Mouse (Mus musculus): ENCODE measurements around the gene Ccr7. TPM values are rescaled to one million over a fixed set of nuclear protein-coding genes. Genes with fewer than 3 reads are reported as not detected.

Gene Ccr7
- polyA plus RNA-seq, 1 experiment: not detected

DNA sequence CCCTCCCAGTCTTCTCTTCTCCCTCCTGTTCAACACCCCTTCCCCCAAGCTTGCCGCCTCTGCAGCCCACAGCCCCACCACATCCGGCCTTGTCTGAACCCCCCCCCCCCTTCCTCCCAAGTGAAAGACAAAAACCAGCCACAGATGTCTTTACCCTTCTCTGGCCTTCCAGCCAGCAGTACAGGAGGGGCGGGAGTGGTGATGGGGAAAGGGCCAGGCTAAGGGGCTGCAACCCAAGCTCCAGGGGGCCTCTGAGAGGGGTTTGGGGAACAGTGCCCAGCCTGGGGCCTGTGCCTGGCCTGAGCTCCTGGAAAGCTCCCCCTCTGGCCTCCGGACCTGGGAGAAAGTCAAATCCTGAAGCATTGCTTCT is 7.0 kb downstream of the Ccr7 start:
- no peak overlapping the region for H3K27ac ChIP-seq (replicated peaks; ENCODE audit: low read depth, low read length)
- H3K4me1 ChIP-seq (ENCODE audit: control insufficient read depth, insufficient read depth, insufficient read length, low read length): no peaks in the 10 kb centered on the region
- H3K4me3 ChIP-seq (ENCODE audit: insufficient read depth, low read depth, low read length): no peak overlapping the region

- Histone ChIP-seq H3K27ac (replicated peaks; ENCODE audit: low read depth, low read length) (no peak overlapping the region), H3K4me3 (ENCODE audit: insufficient read depth, low read depth, low read length) (no peak overlapping the region), H3K4me1 (ENCODE audit: control insufficient read depth, insufficient read depth, insufficient read length, low read length) (peaks cover 3% of the 10 kb centered on the region; the same call in 1 of the 2 replicates)
Observed at GRCm38 (mm10) chr11:99147041-99147919, 7.6 kb downstream of the Ccr7 start.

- no peak overlapping the region for H3K27ac ChIP-seq (replicated peaks; ENCODE audit: low read depth, low read length)
- peaks cover 8% of the 10 kb centered on the region for H3K4me1 ChIP-seq (ENCODE audit: control insufficient read depth, insufficient read depth, insufficient read length, low read length)
- H3K4me3 ChIP-seq (ENCODE audit: insufficient read depth, low read depth, low read length): no peak overlapping the region
Observed at GRCm38 (mm10) chr11:99146558-99146957, 8.3 kb downstream of the Ccr7 start.

DNA sequence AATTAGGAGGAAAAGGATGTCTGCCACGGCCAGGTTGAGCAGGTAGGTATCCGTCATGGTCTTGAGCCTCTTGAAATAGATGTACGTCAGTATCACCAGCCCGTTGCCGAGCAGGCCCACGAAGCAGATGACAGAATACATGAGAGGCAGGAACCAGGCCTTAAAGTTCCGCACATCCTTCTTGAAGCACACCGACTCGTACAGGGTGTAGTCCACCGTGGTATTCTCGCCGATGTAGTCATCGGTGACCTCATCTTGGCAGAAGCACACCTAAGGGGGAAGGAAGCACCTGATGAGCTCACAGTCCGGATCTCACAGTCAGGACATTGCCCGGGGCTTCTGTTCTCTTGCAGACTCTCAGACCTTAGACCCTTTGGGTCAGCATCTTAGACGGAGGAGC is 9.1 kb downstream of the Ccr7 start:
- Histone ChIP-seq H3K4me3 (ENCODE audit: insufficient read depth, low read depth, low read length) (no peak overlapping the region), H3K4me1 (ENCODE audit: control insufficient read depth, insufficient read depth, insufficient read length, low read length) (peaks cover 8% of the 10 kb centered on the region), H3K27ac (replicated peaks; ENCODE audit: low read depth, low read length) (no peak overlapping the region)

DNA sequence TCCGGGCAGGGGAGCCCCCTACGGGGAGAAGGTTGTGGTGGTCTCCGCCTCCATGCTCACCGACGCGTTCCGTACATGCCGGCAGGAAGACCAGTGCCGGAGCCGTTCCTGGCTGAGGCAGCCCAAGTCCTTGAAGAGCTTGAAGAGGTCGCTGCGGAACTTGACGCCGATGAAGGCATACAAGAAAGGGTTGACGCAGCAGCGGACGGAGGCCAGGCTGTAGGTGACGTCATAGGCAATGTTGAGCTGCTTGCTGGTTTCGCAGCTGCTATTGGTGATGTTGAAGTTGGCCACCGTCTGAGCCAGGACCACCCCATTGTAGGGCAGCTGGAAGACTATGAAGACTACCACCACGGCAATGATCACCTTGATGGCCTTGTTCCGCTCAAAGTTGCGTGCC is 9.9 kb downstream of the Ccr7 start:
- Histone ChIP-seq H3K27ac (replicated peaks; ENCODE audit: low read depth, low read length) (no peak overlapping the region), H3K4me3 (ENCODE audit: insufficient read depth, low read depth, low read length) (no peak overlapping the region), H3K4me1 (ENCODE audit: control insufficient read depth, insufficient read depth, insufficient read length, low read length) (peaks cover 8% of the 10 kb centered on the region)

DNA sequence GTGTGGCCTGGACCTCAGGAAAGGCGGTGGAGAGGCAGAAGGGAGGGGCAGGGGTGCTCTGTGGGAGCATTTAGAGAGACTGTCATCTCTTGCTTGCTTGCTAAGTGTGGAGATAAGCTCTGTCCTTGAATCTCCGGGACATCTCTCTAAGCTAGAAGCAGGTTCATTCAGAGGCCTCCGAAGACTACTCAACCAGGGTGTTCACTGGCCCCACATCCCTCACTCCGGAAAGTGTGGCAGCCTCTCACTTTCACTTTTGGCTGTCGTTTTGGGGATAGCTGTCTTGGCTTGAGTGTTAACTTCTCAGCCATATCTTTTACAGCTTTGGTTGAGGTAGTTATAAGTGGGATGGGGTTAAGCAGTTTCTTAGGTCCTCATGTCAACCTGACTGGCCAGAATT is 10.4 kb downstream of the Ccr7 start:
- Histone ChIP-seq H3K27ac (replicated peaks; ENCODE audit: low read depth, low read length) (no peak overlapping the region), H3K4me1 (ENCODE audit: control insufficient read depth, insufficient read depth, insufficient read length, low read length) (peaks cover 8% of the 10 kb centered on the region)

DNA sequence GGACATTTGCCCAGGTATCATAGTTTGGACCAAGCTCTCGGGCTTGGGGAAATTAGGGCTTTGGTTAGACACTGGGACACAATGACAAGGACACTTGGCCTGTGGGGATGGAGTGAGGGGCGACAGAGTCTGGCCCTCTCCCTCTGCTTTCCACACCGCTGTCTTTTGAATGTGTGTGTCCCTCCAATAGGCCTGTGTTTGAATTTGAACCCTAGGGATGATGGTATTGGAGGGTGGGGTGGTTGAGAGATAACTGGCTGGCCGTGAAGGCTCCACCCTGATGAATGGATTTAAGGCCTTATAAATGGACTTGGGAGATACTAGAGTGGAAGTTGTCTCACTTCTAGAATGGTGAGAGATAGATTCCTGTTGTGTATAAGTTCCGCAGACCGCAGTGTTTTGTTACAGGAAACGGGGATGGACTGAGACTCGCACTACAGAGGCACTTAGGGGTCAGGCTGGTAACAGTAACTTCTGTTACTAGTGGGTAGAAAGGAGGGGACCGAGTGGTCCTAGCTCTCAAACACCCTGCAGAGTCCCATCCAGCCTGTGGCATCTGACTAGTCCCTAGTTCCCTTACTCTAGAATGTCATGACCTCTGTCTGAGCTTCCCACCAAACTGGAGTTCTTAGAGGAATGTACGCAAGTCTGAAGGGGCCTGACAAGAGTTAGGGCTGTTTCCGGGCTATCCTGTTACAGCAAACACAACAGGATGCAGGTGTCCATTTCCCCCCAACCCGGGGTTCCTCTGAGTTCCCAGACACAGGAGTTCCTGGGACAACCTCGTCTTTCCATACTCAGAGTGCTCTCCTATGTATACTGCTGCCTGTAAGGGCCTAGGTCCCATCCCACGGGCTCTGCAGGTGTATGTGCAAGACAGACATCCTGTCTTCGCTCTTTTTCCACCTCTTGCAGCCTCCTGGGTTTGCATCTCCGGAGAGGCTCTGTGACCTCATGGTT is 11.5 kb downstream of the Ccr7 start:
- Histone ChIP-seq H3K4me3 (ENCODE audit: insufficient read depth, low read depth, low read length) (no peak overlapping the region), H3K4me1 (ENCODE audit: control insufficient read depth, insufficient read depth, insufficient read length, low read length) (peaks cover 8% of the 10 kb centered on the region), H3K27ac (replicated peaks; ENCODE audit: low read depth, low read length) (no peak overlapping the region)

More for the DNA sequence above, 10.4 kb downstream of the Ccr7 start:
- H3K4me3 ChIP-seq (ENCODE audit: insufficient read depth, low read depth, low read length): no peak overlapping the region

DNA sequence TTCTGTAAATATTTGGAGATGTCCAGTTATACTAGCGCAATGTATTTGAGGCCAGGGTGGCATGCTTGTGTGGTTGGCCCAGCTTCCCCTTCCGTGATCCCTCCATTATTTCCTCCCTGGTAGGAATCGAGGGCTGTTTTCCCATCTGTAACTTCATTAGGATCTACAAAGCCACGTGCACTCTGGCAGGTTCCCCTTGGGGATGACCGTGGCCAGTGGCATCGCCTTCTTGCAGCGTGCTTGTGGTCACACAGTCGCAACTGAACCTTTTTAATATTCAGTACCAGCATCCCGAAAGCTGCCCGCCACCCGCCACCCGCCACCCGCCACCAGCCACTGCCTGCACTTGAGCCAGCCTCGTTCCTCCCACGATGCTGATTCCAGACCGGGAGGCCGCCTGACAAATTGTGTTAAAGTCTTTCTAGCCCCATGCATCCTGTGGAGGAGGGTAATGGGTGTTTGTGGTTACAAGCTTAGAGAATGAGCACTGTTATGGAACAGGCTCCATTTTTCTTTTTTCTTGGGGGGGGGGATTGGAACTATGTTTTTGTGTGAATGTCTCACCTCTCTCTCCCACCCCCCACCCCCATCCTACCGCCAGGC is 12.3 kb downstream of the Ccr7 start:
- H3K4me3 ChIP-seq (ENCODE audit: insufficient read depth, low read depth, low read length): no peak overlapping the region
- no peak overlapping the region for H3K27ac ChIP-seq (replicated peaks; ENCODE audit: low read depth, low read length)
- peaks cover 8% of the 10 kb centered on the region for H3K4me1 ChIP-seq (ENCODE audit: control insufficient read depth, insufficient read depth, insufficient read length, low read length)

DNA sequence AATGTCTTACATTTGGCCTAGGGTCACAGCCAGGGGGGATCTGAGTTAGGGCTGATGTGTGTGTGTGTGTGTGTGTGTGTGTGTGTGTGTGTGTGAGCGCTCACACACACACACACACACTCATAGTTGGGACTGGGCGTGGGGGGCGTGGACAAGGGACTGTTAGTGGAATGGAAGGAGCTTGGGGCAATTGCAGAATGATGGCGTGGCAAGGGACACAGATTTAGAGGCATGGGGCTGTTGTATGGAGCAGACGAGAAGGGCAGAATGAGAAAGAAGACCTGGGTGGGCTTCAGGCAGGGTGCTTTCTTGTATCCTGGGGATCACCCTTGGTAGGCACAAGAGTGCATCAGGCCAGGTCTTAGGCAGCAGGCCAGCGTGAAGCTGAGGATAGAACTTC is 12.8 kb downstream of the Ccr7 start:
- Histone ChIP-seq H3K4me1 (ENCODE audit: control insufficient read depth, insufficient read depth, insufficient read length, low read length) (peaks cover 8% of the 10 kb centered on the region), H3K27ac (replicated peaks; ENCODE audit: low read depth, low read length) (peak overlapping the region; percentile 16), H3K4me3 (ENCODE audit: insufficient read depth, low read depth, low read length) (no peak overlapping the region)

- Histone ChIP-seq H3K4me1 (ENCODE audit: control insufficient read depth, insufficient read depth, insufficient read length, low read length) (peaks cover 8% of the 10 kb centered on the region), H3K27ac (replicated peaks; ENCODE audit: low read depth, low read length) (peak overlapping the region; percentile 16), H3K4me3 (ENCODE audit: insufficient read depth, low read depth, low read length) (no peak overlapping the region)
Observed at GRCm38 (mm10) chr11:99141600-99141999, 13.3 kb downstream of the Ccr7 start.

DNA sequence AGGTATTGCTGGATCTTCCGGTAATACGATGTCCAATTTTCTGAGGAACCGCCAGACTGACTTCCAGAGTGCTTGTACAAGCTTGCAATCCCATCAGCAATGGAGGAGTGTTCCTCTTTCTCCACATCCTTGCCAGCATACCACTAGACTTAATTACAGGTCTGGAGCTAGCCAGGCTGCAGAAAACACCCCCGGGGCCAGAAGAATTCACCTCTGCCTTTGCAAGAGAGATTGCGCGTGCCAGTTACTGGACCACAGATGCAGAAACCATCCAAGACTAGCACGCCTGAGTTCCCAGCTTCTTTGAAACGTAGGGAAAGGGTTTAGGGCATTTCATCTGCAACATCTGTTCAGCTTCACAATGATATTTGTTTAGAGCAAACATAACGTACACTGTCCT is 15.9 kb downstream of the Ccr7 start:
- Histone ChIP-seq H3K4me1 (ENCODE audit: control insufficient read depth, insufficient read depth, insufficient read length, low read length) (peaks cover 11% of the 10 kb centered on the region), H3K4me3 (ENCODE audit: insufficient read depth, low read depth, low read length) (no peak overlapping the region), H3K27ac (replicated peaks; ENCODE audit: low read depth, low read length) (no peak overlapping the region)

DNA sequence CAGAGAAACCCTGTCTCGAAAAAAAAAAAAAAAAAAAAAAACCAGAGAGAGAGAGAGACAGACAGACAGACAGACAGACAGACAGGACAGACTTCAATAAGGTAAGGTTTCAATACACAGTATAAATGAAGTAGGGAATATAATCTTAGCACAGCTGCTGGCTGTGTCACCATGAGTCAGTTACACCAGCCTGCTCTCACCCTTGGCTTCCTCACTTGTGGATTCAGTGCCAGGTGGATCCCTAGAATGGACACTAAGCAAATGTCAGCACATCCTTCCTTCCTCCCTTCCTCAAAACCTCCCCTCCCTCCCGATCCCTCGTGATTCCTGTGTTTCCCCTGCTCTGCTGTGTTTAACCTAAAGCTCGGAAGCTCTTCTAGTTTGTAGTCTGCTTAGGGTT is 17.5 kb downstream of the Ccr7 start:
- Histone ChIP-seq H3K4me1 (ENCODE audit: control insufficient read depth, insufficient read depth, insufficient read length, low read length) (peaks cover 10% of the 10 kb centered on the region), H3K27ac (replicated peaks; ENCODE audit: low read depth, low read length) (no peak overlapping the region), H3K4me3 (ENCODE audit: insufficient read depth, low read depth, low read length) (no peak overlapping the region)

DNA sequence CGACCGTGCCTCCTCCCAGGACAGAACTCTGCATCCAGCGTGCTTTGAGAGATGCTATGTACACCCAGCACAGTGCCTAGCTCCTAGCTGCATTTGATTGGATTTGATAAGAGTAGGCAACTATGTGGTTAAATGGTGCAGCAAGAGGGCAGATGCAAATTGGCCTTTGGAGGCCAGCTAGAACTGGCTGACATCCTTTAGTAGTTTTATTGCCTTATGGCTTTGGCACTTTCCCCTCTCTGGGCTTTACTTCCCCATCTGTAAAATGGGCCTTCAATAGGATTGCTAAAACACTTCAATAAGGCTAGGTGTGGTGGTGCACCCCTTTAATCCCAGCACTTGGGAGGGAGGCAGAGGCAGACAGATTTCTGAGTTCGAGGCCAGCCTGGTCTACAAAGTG is 17.9 kb downstream of the Ccr7 start:
- no peak overlapping the region for H3K27ac ChIP-seq (replicated peaks; ENCODE audit: low read depth, low read length)

GRCm38 (mm10) chr11:99136361-99136760 is 18.5 kb downstream of the Ccr7 start:
- H3K27ac ChIP-seq (replicated peaks; ENCODE audit: low read depth, low read length): no peak overlapping the region
- no peak overlapping the region for H3K4me3 ChIP-seq (ENCODE audit: insufficient read depth, low read depth, low read length)
- peaks cover 3% of the 10 kb centered on the region; the same call in 1 of the 2 replicates for H3K4me1 ChIP-seq (ENCODE audit: control insufficient read depth, insufficient read depth, insufficient read length, low read length)

More for the DNA sequence above, 17.9 kb downstream of the Ccr7 start:
- H3K4me3 ChIP-seq (ENCODE audit: insufficient read depth, low read depth, low read length): no peak overlapping the region
- peaks cover 6% of the 10 kb centered on the region for H3K4me1 ChIP-seq (ENCODE audit: control insufficient read depth, insufficient read depth, insufficient read length, low read length)

DNA sequence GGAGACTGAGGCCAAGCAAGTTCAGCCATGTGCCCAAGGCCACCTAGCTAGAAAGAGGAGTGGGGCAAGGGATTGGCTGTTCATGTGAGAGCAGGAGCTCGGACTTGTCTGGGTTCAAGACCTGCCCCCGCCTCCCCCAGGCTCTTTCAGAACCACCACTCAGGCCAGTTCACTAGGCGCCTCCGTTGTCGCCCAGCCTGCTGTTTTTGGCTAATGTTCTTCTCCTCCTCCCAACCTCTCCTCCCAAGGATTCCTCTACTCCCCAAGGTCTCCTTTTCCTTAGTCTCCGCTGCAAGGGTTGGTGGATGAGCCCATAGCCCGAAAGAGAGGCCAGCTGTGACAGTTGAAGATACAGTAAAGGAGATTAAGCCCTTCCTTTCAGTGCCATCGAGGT is 19.8 kb downstream of the Ccr7 start:
- 0 out of 2 replicates have a peak overlapping the region, but pooled peaks have one; percentile 34 for H3K27ac ChIP-seq (replicated peaks; ENCODE audit: low read depth, low read length)
- no peak overlapping the region for H3K4me3 ChIP-seq (ENCODE audit: insufficient read depth, low read depth, low read length)
- H3K4me1 ChIP-seq (ENCODE audit: control insufficient read depth, insufficient read depth, insufficient read length, low read length): peaks cover 3% of the 10 kb centered on the region; the same call in 1 of the 2 replicates

Measured in brown adipose tissue, adult 24 weeks (tissue).